Mouse (Mus musculus) layer of hippocampus, adult 18-20 months (tissue): ENCODE data around the gene Zfp846. TPM values are rescaled to one million over a fixed set of nuclear protein-coding genes. Genes with fewer than 3 reads are reported as not detected.

ENCODE experiments used
- DNase-seq, 2 experiments: peaks; one replicate each; pipeline ENCODE4 v3.0.0; 2022; ENCODE audit warnings: low spot score in 2 of 2
- total RNA-seq, 2 experiments: library from RNA; stranded (reverse); gene quantifications; 2 replicates each; pipeline ENCODE4 v1.2.3; 2021

Gene Zfp846
- total RNA-seq, 2 experiments from 2014 or later = 17.1 to 18.0 TPM

- DNase-seq = no peak
These were observed 55.2 kb downstream of the Zfp846 start for GRCm38 (mm10) chr9:20636256-20636655.

- DNase-seq = no peak
These were observed 55.7 kb downstream of the Zfp846 start for GRCm38 (mm10) chr9:20636790-20637189.

- no peak for DNase-seq
These were observed 57.5 kb downstream of the Zfp846 start for GRCm38 (mm10) chr9:20638552-20638951.

GRCm38 (mm10) chr9:20639486-20639885 lies 58.4 kb downstream of the Zfp846 start:
- DNase-seq = no peak

GRCm38 (mm10) chr9:20641501-20641900 lies 60.4 kb downstream of the Zfp846 start:
- DNase-seq = no peak

GRCm38 (mm10) chr9:20642101-20642895 lies 61.2 kb downstream of the Zfp846 start, which contains the start of gene Ubl5:
Gene Ubl5 (plus strand): TSS chr9:20642878.
- DNase-seq = no peak

GRCm38 (mm10) chr9:20642896-20643466 lies 61.9 kb downstream of the Zfp846 start:
- peak in 1 of 2 experiments; percentile 82 for DNase-seq

- DNase-seq = no peak
These were observed 62.7 kb downstream of the Zfp846 start for GRCm38 (mm10) chr9:20643781-20644180.

- peak; percentile 76 to 86 for DNase-seq
These were observed 63.4 kb downstream of the Zfp846 start, which contains the start of gene Fbxl12 for GRCm38 (mm10) chr9:20644360-20645081. Gene Fbxl12 (minus strand): TSS chr9:20644767.

- DNase-seq = peak in 1 of 2 experiments; percentile 35
These were observed 64.0 kb downstream of the Zfp846 start for GRCm38 (mm10) chr9:20645121-20645520.

- peak; percentile 100 for DNase-seq
These were observed 70.6 kb downstream of the Zfp846 start, which contains the start of gene Pin1 for GRCm38 (mm10) chr9:20651602-20652259. Gene Pin1 (plus strand): TSS chr9:20652095.

GRCm38 (mm10) chr9:20652260-20652658 lies 71.2 kb downstream of the Zfp846 start:
- no peak for DNase-seq

GRCm38 (mm10) chr9:20653859-20654258 lies 72.8 kb downstream of the Zfp846 start:
- DNase-seq = no peak

Other genes with a start within 250 kb of the Zfp846 start
- gene Olfr18, start 245.2 kb upstream of the Zfp846 start, total RNA-seq = not detected
- gene Zfp560, start 196.1 kb upstream of the Zfp846 start, total RNA-seq = 1 to 10 TPM; 9.3 to 9.6 TPM
- gene Zfp26, start 121.1 kb upstream of the Zfp846 start, total RNA-seq = 10 to 100 TPM; 21.2 to 26.0 TPM
- 10 to 100 TPM; 24.6 to 27.5 TPM for gene Zfp426, start 88.5 kb upstream of the Zfp846 start, total RNA-seq
- gene Zfp266, start 59.9 kb upstream of the Zfp846 start, total RNA-seq = 10 to 100 TPM; 41.6 to 45.7 TPM
- gene Ubl5, start 61.6 kb downstream of the Zfp846 start, total RNA-seq = 100 to 1,000 TPM; 287 to 295 TPM
- 10 to 100 TPM; 22.5 to 22.7 TPM for gene Fbxl12, start 63.5 kb downstream of the Zfp846 start, total RNA-seq
- gene Pin1, start 70.8 kb downstream of the Zfp846 start, total RNA-seq = 10 to 100 TPM; 33.9 to 34.8 TPM
- gene Olfm2, start 165.1 kb downstream of the Zfp846 start, total RNA-seq = 10 to 100 TPM; 32.0 to 38.5 TPM
- 1 to 10 TPM; 1.7 to 2.0 TPM for gene Col5a3, start 233.8 kb downstream of the Zfp846 start, total RNA-seq
- not detected for gene Rdh8, start 237.2 kb downstream of the Zfp846 start, total RNA-seq